Mouse (Mus musculus) midbrain, embryonic 14.5 days (tissue): ENCODE measurements at regions not wholly inside any gene's neighbourhood (a gene's known extent, or its start where the extent isn't known, plus 50 kb on each side); places are given as distances from the start of the nearest gene placed in this dataset.
A peak's percentile ranks its signal among the peaks of the same experiment; 100 is the strongest.

ENCODE experiments used
- ATAC-seq: fragments of 200-750 bp; cut with Nextera tagmentation; 2 replicates; pipeline ENCODE4 v1.8.0; 2017; ENCODE audit warnings: moderate number of reproducible peaks, moderate library complexity; ENCODE audit not compliant: low FRiP score, low TSS enrichment
- DNase-seq: peaks from one replicate; pipeline ENCODE4 v3.0.0-alpha.2; 2015
- H3K27ac ChIP-seq: fragments of 300-500 bp; sonication (generic); replicated peaks from 2 replicates; pipeline ENCODE4 v1.5.1; 2014; ENCODE audit warnings: mild to moderate bottlenecking, low read depth, low read length, moderate library complexity
- H3K27me3 ChIP-seq: fragments of 300-500 bp; sonication (generic); 2 replicates; pipeline ENCODE4 v1.6.1; 2014; ENCODE audit warnings: low read length, control low read depth, mixed read lengths; ENCODE audit not compliant: control insufficient read depth, insufficient read depth
- H3K36me3 ChIP-seq: fragments of 300-500 bp; sonication (generic); 2 replicates; pipeline ENCODE4 v1.6.1; 2014; ENCODE audit warnings: low read length, control low read depth; ENCODE audit not compliant: control insufficient read depth, insufficient read depth
- H3K4me1 ChIP-seq: fragments of 300-500 bp; sonication (generic); 2 replicates; pipeline ENCODE4 v1.6.1; 2014; ENCODE audit warnings: mild to moderate bottlenecking, antibody characterized with exemption, low read length, control low read depth; ENCODE audit not compliant: control insufficient read depth, insufficient read depth
- H3K4me2 ChIP-seq: fragments of 300-500 bp; sonication (generic); 2 replicates; pipeline ENCODE4 v1.6.1; 2014; ENCODE audit warnings: mild to moderate bottlenecking, low read length, moderate library complexity
- H3K4me3 ChIP-seq: fragments of 300-500 bp; sonication (generic); replicated peaks from 2 replicates; pipeline ENCODE4 v1.5.1; 2014; ENCODE audit warnings: low read depth, low read length
- H3K9ac ChIP-seq: fragments of 300-500 bp; sonication (generic); replicated peaks from 2 replicates; pipeline ENCODE4 v1.6.1; 2014; ENCODE audit warnings: mild to moderate bottlenecking, low read length, moderate library complexity
- H3K9me3 ChIP-seq: fragments of 300-500 bp; sonication (generic); 2 replicates; pipeline ENCODE4 v1.6.1; 2016; ENCODE audit warnings: low read length, control low read depth, mixed read lengths; ENCODE audit not compliant: control insufficient read depth
- WGBS: fragments of 180-500 bp; shearing (Covaris S2); extraction: QIAGEN DNeasy Blood & Tissue Kit; methylation state at CpG from one replicate; pipeline ENCODE4 v1.1.7; 2014; 5-methylcytosine and 5-hydroxymethylcytosine counted together

GRCm38 (mm10) chr7:67895166-67895565, 57.5 kb upstream of the Igf1r start:
- Histone ChIP-seq H3K9ac (no peak overlapping the region), H3K4me1 (no peaks in the 10 kb centered on the region), H3K36me3 (no peaks in the 10 kb centered on the region), H3K9me3 (no peaks in the 10 kb centered on the region), H3K27ac (no peak overlapping the region), H3K4me2 (no peak overlapping the region), H3K27me3 (no peaks in the 10 kb centered on the region), H3K4me3 (no peak overlapping the region)
- ATAC-seq (no peak), DNase-seq (no peak)
- WGBS, result 78% methylated on average over 3 of the region's 3 CpGs

GRCm38 (mm10) chr7:67892917-67893316, 59.7 kb upstream of the Igf1r start:
- ATAC-seq (no peak), DNase-seq (no peak)
- Histone ChIP-seq H3K27me3 (no peaks in the 10 kb centered on the region), H3K9me3 (no peaks in the 10 kb centered on the region), H3K4me1 (no peaks in the 10 kb centered on the region), H3K9ac (no peak overlapping the region), H3K4me2 (no peak overlapping the region), H3K27ac (no peak overlapping the region), H3K36me3 (no peaks in the 10 kb centered on the region), H3K4me3 (no peak overlapping the region)
- WGBS, result 67% methylated on average over 3 of the region's 3 CpGs

GRCm38 (mm10) chr7:67883040-67883439, 69.6 kb upstream of the Igf1r start:
- no peak for DNase-seq
- no peak for ATAC-seq
- Histone ChIP-seq H3K27me3 (no peaks in the 10 kb centered on the region), H3K4me3 (no peak overlapping the region), H3K9me3 (no peaks in the 10 kb centered on the region), H3K4me1 (no peaks in the 10 kb centered on the region), H3K36me3 (no peaks in the 10 kb centered on the region), H3K4me2 (no peak overlapping the region), H3K27ac (no peak overlapping the region), H3K9ac (no peak overlapping the region)
- WGBS, result 88% methylated on average over 6 of the region's 6 CpGs

GRCm38 (mm10) chr7:67882606-67883005, 70.0 kb upstream of the Igf1r start:
- H3K4me2 ChIP-seq, result no peak overlapping the region
- ATAC-seq (no peak), DNase-seq (no peak)
- no peaks in the 10 kb centered on the region for H3K4me1 ChIP-seq
- 83% methylated on average over 8 of the region's 8 CpGs for WGBS
- H3K27ac ChIP-seq, result no peak overlapping the region
- no peaks in the 10 kb centered on the region for H3K9me3 ChIP-seq
- no peaks in the 10 kb centered on the region for H3K36me3 ChIP-seq
- no peaks in the 10 kb centered on the region for H3K27me3 ChIP-seq
- H3K9ac ChIP-seq, result no peak overlapping the region
- H3K4me3 ChIP-seq, result no peak overlapping the region

GRCm38 (mm10) chr7:67878226-67878625, 74.4 kb upstream of the Igf1r start:
- no peak for ATAC-seq
- Histone ChIP-seq H3K9me3 (no peaks in the 10 kb centered on the region), H3K36me3 (no peaks in the 10 kb centered on the region), H3K4me1 (no peaks in the 10 kb centered on the region), H3K27ac (no peak overlapping the region), H3K9ac (no peak overlapping the region), H3K4me2 (no peak overlapping the region), H3K27me3 (no peaks in the 10 kb centered on the region), H3K4me3 (no peak overlapping the region)
- no peak for DNase-seq
- WGBS, result 36% methylated on average over 1 of the region's 1 CpGs

- WGBS, result 94% methylated on average over 3 of the region's 3 CpGs
- H3K9ac ChIP-seq, result no peak overlapping the region
- no peaks in the 10 kb centered on the region for H3K27me3 ChIP-seq
- no peak for DNase-seq
- H3K36me3 ChIP-seq, result no peaks in the 10 kb centered on the region
- H3K27ac ChIP-seq, result no peak overlapping the region
- H3K4me3 ChIP-seq, result no peak overlapping the region
- no peak overlapping the region for H3K4me2 ChIP-seq
- no peaks in the 10 kb centered on the region for H3K9me3 ChIP-seq
- no peak for ATAC-seq
- no peaks in the 10 kb centered on the region for H3K4me1 ChIP-seq
These were observed 75.0 kb upstream of the Igf1r start for GRCm38 (mm10) chr7:67877587-67877986.

- ATAC-seq (no peak), DNase-seq (no peak)
- no peaks in the 10 kb centered on the region for H3K27me3 ChIP-seq
- no peak overlapping the region for H3K27ac ChIP-seq
- no peaks in the 10 kb centered on the region for H3K36me3 ChIP-seq
- H3K4me2 ChIP-seq, result no peak overlapping the region
- H3K9me3 ChIP-seq, result no peaks in the 10 kb centered on the region
- H3K4me1 ChIP-seq, result no peaks in the 10 kb centered on the region
- H3K9ac ChIP-seq, result no peak overlapping the region
- H3K4me3 ChIP-seq, result no peak overlapping the region
- WGBS, result 80% methylated on average over 14 of the region's 14 CpGs
These were observed 94.8 kb upstream of the Synm start for GRCm38 (mm10) chr7:67854080-67855022.

GRCm38 (mm10) chr7:67852859-67853258, 93.3 kb upstream of the Synm start:
- no peak overlapping the region for H3K4me2 ChIP-seq
- no peaks in the 10 kb centered on the region for H3K27me3 ChIP-seq
- no peak overlapping the region for H3K27ac ChIP-seq
- H3K4me1 ChIP-seq, result 0 out of 2 replicates have a peak, but pooled peaks cover 3% of the 10 kb centered on the region
- H3K9me3 ChIP-seq, result no peaks in the 10 kb centered on the region
- H3K36me3 ChIP-seq, result no peaks in the 10 kb centered on the region
- 92% methylated on average over 3 of the region's 3 CpGs for WGBS
- H3K9ac ChIP-seq, result no peak overlapping the region
- H3K4me3 ChIP-seq, result no peak overlapping the region
- ATAC-seq (no peak), DNase-seq (no peak)

- Histone ChIP-seq H3K4me3 (peak overlapping the region; percentile 47), H3K4me1 (0 out of 2 replicates have a peak, but pooled peaks cover 6% of the 10 kb centered on the region), H3K9me3 (no peaks in the 10 kb centered on the region), H3K4me2 (peak overlapping the region; percentile 67), H3K36me3 (no peaks in the 10 kb centered on the region), H3K27ac (peak overlapping the region; percentile 64), H3K9ac (peak overlapping the region; percentile 50), H3K27me3 (no peaks in the 10 kb centered on the region)
- ATAC-seq (peak; percentile 39; the same call in 1 of the 2 replicates), DNase-seq (no peak)
- WGBS, result 5% methylated on average over 7 of the region's 7 CpGs
These were observed 89.9 kb upstream of the Synm start for GRCm38 (mm10) chr7:67849509-67849862.
